Mouse (Mus musculus) testis, adult 2 months (tissue): ENCODE data around the gene Pou3f1. TPM values are rescaled to one million over a fixed set of nuclear protein-coding genes. Genes with fewer than 3 reads are reported as not detected.

ENCODE experiments used
- H3K27ac ChIP-seq: fragments of 200-500 bp; 2 replicates; pipeline ENCODE4 v1.5.1; 2012; ENCODE audit warnings: low read depth, low read length; ENCODE audit not compliant: control insufficient read depth, insufficient read depth
- H3K27me3 ChIP-seq: fragments of 200-500 bp; 2 replicates; pipeline ENCODE4 v1.6.1; 2012; ENCODE audit warnings: mild to moderate bottlenecking, low read length, moderate library complexity; ENCODE audit not compliant: control insufficient read depth, insufficient read depth
- H3K36me3 ChIP-seq: fragments of 200-500 bp; 2 replicates; pipeline ENCODE4 v1.6.1; 2012; ENCODE audit warnings: mild to moderate bottlenecking, low read length; ENCODE audit not compliant: control insufficient read depth, insufficient read depth
- H3K4me1 ChIP-seq: fragments of 200-500 bp; 2 replicates; pipeline ENCODE4 v1.6.1; 2012; ENCODE audit warnings: low read length; ENCODE audit not compliant: control insufficient read depth, insufficient read depth
- H3K4me3 ChIP-seq: fragments of 200-500 bp; 2 replicates; pipeline ENCODE4 v1.5.1; 2012; ENCODE audit warnings: low read depth, mild to moderate bottlenecking, low read length, moderate library complexity, mixed read lengths; ENCODE audit not compliant: control insufficient read depth
- CTCF ChIP-seq: fragments of 200-500 bp; IDR thresholded peaks from 2 replicates; pipeline ENCODE4 v1.5.1; 2012; ENCODE audit warnings: low read depth, mild to moderate bottlenecking, inconsistent platforms, low read length, moderate library complexity; ENCODE audit not compliant: control insufficient read depth, insufficient read depth, insufficient replicate concordance
- POLR2A ChIP-seq: fragments of 200-500 bp; IDR thresholded peaks from 2 replicates; pipeline ENCODE4 v1.6.1; 2012; ENCODE audit warnings: low read depth, mild to moderate bottlenecking, inconsistent platforms, low read length, moderate library complexity; ENCODE audit not compliant: control insufficient read depth
- polyA plus RNA-seq: library from polyadenylated mRNA; depleted of rRNA; stranded (reverse); fragments of >200 nt; gene quantifications from 2 replicates; pipeline ENCODE4 v1.2.3, GENCODE M21; 2012

Pou3f1 gene
- polyA plus RNA-seq, 1 experiment: 0.22 TPM

- no peaks in the 10 kb centered on the region for H3K4me1 ChIP-seq
- TF ChIP-seq CTCF (no peak), POLR2A (no peak)
- H3K4me3 ChIP-seq: no peak overlapping the region
- H3K36me3 ChIP-seq: no peaks in the 10 kb centered on the region
- H3K27ac ChIP-seq: no peak overlapping the region
- H3K27me3 ChIP-seq: no peaks in the 10 kb centered on the region
Observed at GRCm38 (mm10) chr4:124633281-124633680, 23.3 kb upstream of the Pou3f1 start.

- Histone ChIP-seq H3K27ac (no peak overlapping the region), H3K36me3 (no peaks in the 10 kb centered on the region), H3K27me3 (no peaks in the 10 kb centered on the region), H3K4me1 (peaks cover 7% of the 10 kb centered on the region), H3K4me3 (no peak overlapping the region)
- TF ChIP-seq CTCF (no peak), POLR2A (no peak)
Observed at GRCm38 (mm10) chr4:124639715-124640114, 16.9 kb upstream of the Pou3f1 start.

GRCm38 (mm10) chr4:124643859-124644258, 12.7 kb upstream of the Pou3f1 start:
- no peaks in the 10 kb centered on the region for H3K27me3 ChIP-seq
- H3K36me3 ChIP-seq: no peaks in the 10 kb centered on the region
- peaks cover 7% of the 10 kb centered on the region for H3K4me1 ChIP-seq
- TF ChIP-seq CTCF (no peak), POLR2A (no peak)
- no peak overlapping the region for H3K27ac ChIP-seq
- H3K4me3 ChIP-seq: no peak overlapping the region

- Histone ChIP-seq H3K4me1 (peaks cover 3% of the 10 kb centered on the region), H3K27ac (no peak overlapping the region), H3K36me3 (no peaks in the 10 kb centered on the region), H3K4me3 (no peak overlapping the region), H3K27me3 (no peaks in the 10 kb centered on the region)
- TF ChIP-seq POLR2A (no peak), CTCF (no peak; the same call in 1 of the 2 replicates)
Observed at GRCm38 (mm10) chr4:124644974-124645433, 11.6 kb upstream of the Pou3f1 start.

- H3K36me3 ChIP-seq: no peaks in the 10 kb centered on the region
- no peak overlapping the region for H3K27ac ChIP-seq
- H3K27me3 ChIP-seq: no peaks in the 10 kb centered on the region
- no peaks in the 10 kb centered on the region for H3K4me1 ChIP-seq
- no peak overlapping the region for H3K4me3 ChIP-seq
- no peak for TF ChIP-seq CTCF
- TF ChIP-seq POLR2A: no peak
Observed at GRCm38 (mm10) chr4:124646591-124646990, 10.0 kb upstream of the Pou3f1 start.

GRCm38 (mm10) chr4:124647909-124648308, 8.7 kb upstream of the Pou3f1 start:
- no peaks in the 10 kb centered on the region for H3K4me1 ChIP-seq
- no peak overlapping the region for H3K27ac ChIP-seq
- H3K36me3 ChIP-seq: no peaks in the 10 kb centered on the region
- H3K27me3 ChIP-seq: no peaks in the 10 kb centered on the region
- no peak overlapping the region for H3K4me3 ChIP-seq
- TF ChIP-seq CTCF (no peak), POLR2A (no peak)

GRCm38 (mm10) chr4:124652886-124653285, 3.7 kb upstream of the Pou3f1 start:
- Histone ChIP-seq H3K36me3 (no peaks in the 10 kb centered on the region), H3K4me1 (peaks cover 14% of the 10 kb centered on the region), H3K27me3 (no peaks in the 10 kb centered on the region; the same call in 1 of the 2 replicates), H3K4me3 (no peak overlapping the region), H3K27ac (no peak overlapping the region)
- no peak for TF ChIP-seq CTCF
- no peak for TF ChIP-seq POLR2A
